Mouse (Mus musculus) limb, embryonic 14.5 days (tissue): Measurements from ENCODE around the gene Napa. TPM values are rescaled to one million over a fixed set of nuclear protein-coding genes. Genes with fewer than 3 reads are reported as not detected.

Experiments used
- ATAC-seq: fragments of 200-750 bp; cut with Nextera tagmentation; 2 replicates; pipeline ENCODE4 v1.8.0; 2017; ENCODE audit warnings: low read depth, moderate number of reproducible peaks, moderate TSS enrichment; ENCODE audit not compliant: low FRiP score
- DNase-seq: peaks from one replicate; pipeline ENCODE4 v3.0.0-alpha.2; 2015; ENCODE audit warnings: low spot score
- H3K27ac ChIP-seq: fragments of 300-500 bp; sonication (generic); replicated peaks from 2 replicates; pipeline ENCODE4 v1.5.1; 2014; ENCODE audit warnings: low read depth, mild to moderate bottlenecking, low read length, moderate library complexity, mixed read lengths
- H3K27me3 ChIP-seq: fragments of 300-500 bp; sonication (generic); 2 replicates; pipeline ENCODE4 v1.6.1; 2014; ENCODE audit warnings: low read length, mixed read lengths; ENCODE audit not compliant: control insufficient read depth, insufficient read depth
- H3K36me3 ChIP-seq: fragments of 300-500 bp; sonication (generic); 2 replicates; pipeline ENCODE4 v1.6.1; 2014; ENCODE audit warnings: mild to moderate bottlenecking, low read length, moderate library complexity, mixed read lengths; ENCODE audit not compliant: control insufficient read depth, insufficient read depth
- H3K4me1 ChIP-seq: fragments of 300-500 bp; sonication (generic); 2 replicates; pipeline ENCODE4 v1.6.1; 2014; ENCODE audit warnings: antibody characterized with exemption, low read length, mixed read lengths; ENCODE audit not compliant: control insufficient read depth, insufficient read depth
- H3K4me2 ChIP-seq: fragments of 300-500 bp; sonication (generic); replicated peaks from 2 replicates; pipeline ENCODE4 v1.6.1; 2014; ENCODE audit warnings: low read depth, mild to moderate bottlenecking, low read length, moderate library complexity; ENCODE audit not compliant: severe bottlenecking
- H3K4me3 ChIP-seq: fragments of 300-500 bp; sonication (generic); replicated peaks from 2 replicates; pipeline ENCODE4 v1.5.1; 2014; ENCODE audit warnings: low read length
- H3K9ac ChIP-seq: fragments of 300-500 bp; sonication (generic); 2 replicates; pipeline ENCODE4 v1.6.1; 2014; ENCODE audit warnings: mild to moderate bottlenecking, low read depth, low read length, moderate library complexity; ENCODE audit not compliant: severe bottlenecking
- H3K9me3 ChIP-seq: fragments of 300-500 bp; sonication (generic); 2 replicates; pipeline ENCODE4 v1.6.1; 2016; ENCODE audit warnings: low read length; ENCODE audit not compliant: control insufficient read depth
- POLR2A ChIP-seq: fragments of 200-500 bp; IDR thresholded peaks from 2 replicates; pipeline ENCODE4 v1.8.0; 2012; ENCODE audit warnings: inconsistent platforms, mild to moderate bottlenecking, moderate library complexity, borderline replicate concordance; ENCODE audit not compliant: insufficient read depth, insufficient read length; ENCODE audit errors: extremely low read depth
- WGBS: fragments of 180-500 bp; shearing (Covaris S2); extraction: QIAGEN DNeasy Blood & Tissue Kit; methylation state at CpG from one replicate; pipeline ENCODE4 v1.1.7; 2014; 5-methylcytosine and 5-hydroxymethylcytosine counted together
- polyA plus RNA-seq, 2 experiments: library from polyadenylated mRNA; depleted of rRNA in 1 of 2; stranded (reverse) in 1 of 2; unstranded in 1 of 2; fragments of >200 nt; fragmentation: Nextera tagmentation in 1 of 2; extraction: Ambion mirVana in 1 of 2; gene quantifications; 2 replicates each; pipeline versions ENCODE4 v1.2.1 to v1.2.3; 2012 to 2014

Napa gene
- polyA plus RNA-seq, 2 experiments: 206 to 212 TPM

- Histone ChIP-seq H3K4me3 (no peak overlapping the region), H3K4me1 (no peaks in the 10 kb centered on the region), H3K27ac (no peak overlapping the region), H3K9me3 (no peaks in the 10 kb centered on the region), H3K36me3 (no peaks in the 10 kb centered on the region), H3K4me2 (no peak overlapping the region), H3K27me3 (peaks cover 27% of the 10 kb centered on the region), H3K9ac (no peak overlapping the region)
- TF ChIP-seq POLR2A: no peak
- DNase-seq: no peak
- 7% methylated on average over 39 of the region's 39 CpGs for WGBS
- no peak for ATAC-seq
These were observed 60.5 kb downstream of the Napa start for GRCm38 (mm10) chr7:16158735-16159134.

GRCm38 (mm10) chr7:16160702-16161101, 62.4 kb downstream of the Napa start:
- DNase-seq: no peak

DNA sequence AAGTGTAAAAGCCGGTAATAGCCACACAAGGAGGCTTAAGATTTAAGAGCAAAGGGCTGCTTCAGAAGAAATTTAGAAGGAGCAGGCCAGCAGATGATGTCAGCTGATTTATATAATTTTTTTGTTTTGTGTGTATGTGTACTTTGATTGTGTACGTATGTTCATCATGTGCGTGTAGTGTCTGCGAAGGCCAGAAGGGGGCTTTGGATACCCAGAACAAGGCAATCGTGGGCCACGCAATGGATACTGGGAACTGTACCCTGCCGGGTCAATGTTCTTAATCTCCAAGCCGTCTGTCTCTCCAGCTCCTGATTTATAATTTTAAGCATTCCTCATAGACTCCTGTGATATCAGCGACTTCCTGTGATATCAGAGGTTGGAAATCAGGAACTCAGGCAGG, 63.0 kb downstream of the Napa start:
- 89% methylated on average over 9 of the region's 9 CpGs for WGBS
- Histone ChIP-seq H3K27me3 (peaks cover 27% of the 10 kb centered on the region), H3K9ac (no peak overlapping the region), H3K9me3 (no peaks in the 10 kb centered on the region), H3K27ac (no peak overlapping the region), H3K36me3 (no peaks in the 10 kb centered on the region), H3K4me2 (no peak overlapping the region), H3K4me3 (no peak overlapping the region), H3K4me1 (no peaks in the 10 kb centered on the region)
- no peak for DNase-seq
- no peak for TF ChIP-seq POLR2A
- no peak for ATAC-seq

More at GRCm38 (mm10) chr7:16160702-16161101, 62.4 kb downstream of the Napa start:
- no peaks in the 10 kb centered on the region for H3K9me3 ChIP-seq
- 67% methylated on average over 3 of the region's 3 CpGs for WGBS
- no peak overlapping the region for H3K4me2 ChIP-seq
- no peak for TF ChIP-seq POLR2A
- no peaks in the 10 kb centered on the region for H3K36me3 ChIP-seq
- H3K9ac ChIP-seq: no peak overlapping the region
- H3K4me3 ChIP-seq: no peak overlapping the region
- peaks cover 27% of the 10 kb centered on the region for H3K27me3 ChIP-seq
- no peak overlapping the region for H3K27ac ChIP-seq
- ATAC-seq: no peak
- no peaks in the 10 kb centered on the region for H3K4me1 ChIP-seq

- ATAC-seq: no peak
- H3K27me3 ChIP-seq: peaks cover 27% of the 10 kb centered on the region
- H3K9ac ChIP-seq: no peak overlapping the region
- H3K4me1 ChIP-seq: no peaks in the 10 kb centered on the region
- H3K4me3 ChIP-seq: no peak overlapping the region
- no peaks in the 10 kb centered on the region for H3K9me3 ChIP-seq
- H3K36me3 ChIP-seq: no peaks in the 10 kb centered on the region
- H3K4me2 ChIP-seq: no peak overlapping the region
- TF ChIP-seq POLR2A: no peak
- DNase-seq: no peak
- 74% methylated on average over 6 of the region's 7 CpGs for WGBS
- H3K27ac ChIP-seq: no peak overlapping the region
These were observed 63.8 kb downstream of the Napa start for GRCm38 (mm10) chr7:16162036-16162435.

Other genes with a start within 250 kb of the Napa start
- not detected in 2 replicates for gene Crx, start 218.5 kb upstream of the Napa start, polyA plus RNA-seq (2012; rRNA removed)
- not detected in 2 replicates for gene Crx, start 218.5 kb upstream of the Napa start, polyA plus RNA-seq (2014; fragmentation: Nextera tagmentation; extraction: Ambion mirVana)
- not detected in 2 replicates for gene Crxos, start 215.8 kb upstream of the Napa start, polyA plus RNA-seq (2012; rRNA removed)
- gene Crxos, start 215.8 kb upstream of the Napa start, polyA plus RNA-seq (2014; fragmentation: Nextera tagmentation; extraction: Ambion mirVana): not detected in 2 replicates
- gene Selenow, start 176.1 kb upstream of the Napa start, polyA plus RNA-seq (2012; rRNA removed): 582 and 588 TPM in 2 replicates
- 1,065 and 1,091 TPM in 2 replicates for gene Selenow, start 176.1 kb upstream of the Napa start, polyA plus RNA-seq (2014; fragmentation: Nextera tagmentation; extraction: Ambion mirVana)
- gene Nop53, start 152.4 kb upstream of the Napa start, polyA plus RNA-seq (2012; rRNA removed): 176 and 181 TPM in 2 replicates
- 192 and 210 TPM in 2 replicates for gene Nop53, start 152.4 kb upstream of the Napa start, polyA plus RNA-seq (2014; fragmentation: Nextera tagmentation; extraction: Ambion mirVana)
- gene Ehd2, start 130.9 kb upstream of the Napa start, polyA plus RNA-seq (2012; rRNA removed): 47.6 and 62.0 TPM in 2 replicates
- gene Ehd2, start 130.9 kb upstream of the Napa start, polyA plus RNA-seq (2014; fragmentation: Nextera tagmentation; extraction: Ambion mirVana): 42.5 and 49.3 TPM in 2 replicates
- 20.1 and 26.6 TPM in 2 replicates for gene Bicra, start 50.5 kb upstream of the Napa start, polyA plus RNA-seq (2012; rRNA removed)
- gene Bicra, start 50.5 kb upstream of the Napa start, polyA plus RNA-seq (2014; fragmentation: Nextera tagmentation; extraction: Ambion mirVana): 8.6 and 10.1 TPM in 2 replicates
- gene Zfp541, start 36.6 kb upstream of the Napa start, polyA plus RNA-seq (2012; rRNA removed): 0.26 and 0.35 TPM in 2 replicates
- gene Zfp541, start 36.6 kb upstream of the Napa start, polyA plus RNA-seq (2014; fragmentation: Nextera tagmentation; extraction: Ambion mirVana): 0.17 TPM in 1 of 2 replicates, not detected in the other
- gene Kptn, start 21.4 kb downstream of the Napa start, polyA plus RNA-seq (2012; rRNA removed): 38.0 and 43.1 TPM in 2 replicates
- gene Kptn, start 21.4 kb downstream of the Napa start, polyA plus RNA-seq (2014; fragmentation: Nextera tagmentation; extraction: Ambion mirVana): 28.6 and 33.5 TPM in 2 replicates
- 7.3 and 9.8 TPM in 2 replicates for gene Slc8a2, start 31.4 kb downstream of the Napa start, polyA plus RNA-seq (2012; rRNA removed)
- 0.23 and 0.28 TPM in 2 replicates for gene Slc8a2, start 31.4 kb downstream of the Napa start, polyA plus RNA-seq (2014; fragmentation: Nextera tagmentation; extraction: Ambion mirVana)
- gene Meis3, start 76.6 kb downstream of the Napa start, polyA plus RNA-seq (2012; rRNA removed): 29.3 and 34.2 TPM in 2 replicates
- gene Meis3, start 76.6 kb downstream of the Napa start, polyA plus RNA-seq (2014; fragmentation: Nextera tagmentation; extraction: Ambion mirVana): 15.1 and 16.2 TPM in 2 replicates
- gene Dhx34, start 123.6 kb downstream of the Napa start, polyA plus RNA-seq (2012; rRNA removed): 17.0 and 25.9 TPM in 2 replicates
- gene Dhx34, start 123.6 kb downstream of the Napa start, polyA plus RNA-seq (2014; fragmentation: Nextera tagmentation; extraction: Ambion mirVana): 8.9 and 9.4 TPM in 2 replicates
- gene C5ar2, start 145.7 kb downstream of the Napa start, polyA plus RNA-seq (2012; rRNA removed): 0.15 and 0.32 TPM in 2 replicates
- 0.07 TPM in 1 of 2 replicates, not detected in the other for gene C5ar2, start 145.7 kb downstream of the Napa start, polyA plus RNA-seq (2014; fragmentation: Nextera tagmentation; extraction: Ambion mirVana)
- gene C5ar1, start 161.1 kb downstream of the Napa start, polyA plus RNA-seq (2012; rRNA removed): 3.2 and 5.4 TPM in 2 replicates
- 2.8 and 3.1 TPM in 2 replicates for gene C5ar1, start 161.1 kb downstream of the Napa start, polyA plus RNA-seq (2014; fragmentation: Nextera tagmentation; extraction: Ambion mirVana)
- 48.7 and 57.8 TPM in 2 replicates for gene Inafm1, start 175.2 kb downstream of the Napa start, polyA plus RNA-seq (2012; rRNA removed)
- gene Inafm1, start 175.2 kb downstream of the Napa start, polyA plus RNA-seq (2014; fragmentation: Nextera tagmentation; extraction: Ambion mirVana): 24.3 and 27.4 TPM in 2 replicates
- gene Ccdc9, start 188.3 kb downstream of the Napa start, polyA plus RNA-seq (2012; rRNA removed): 64.4 and 84.8 TPM in 2 replicates
- 15.9 and 17.7 TPM in 2 replicates for gene Ccdc9, start 188.3 kb downstream of the Napa start, polyA plus RNA-seq (2014; fragmentation: Nextera tagmentation; extraction: Ambion mirVana)
- gene Bbc3, start 209.9 kb downstream of the Napa start, polyA plus RNA-seq (2012; rRNA removed): 7.4 and 11.9 TPM in 2 replicates
- gene Bbc3, start 209.9 kb downstream of the Napa start, polyA plus RNA-seq (2014; fragmentation: Nextera tagmentation; extraction: Ambion mirVana): 3.7 and 4.0 TPM in 2 replicates